Mouse (Mus musculus) C2C12 (cell line): ENCODE data around the gene Wwox. TPM values are rescaled to one million over a fixed set of nuclear protein-coding genes. Genes with fewer than 3 reads are reported as not detected.

ENCODE experiments used
- H3K27me3 ChIP-seq: one replicate; pipeline ENCODE4 v1.6.1; 2011; ENCODE audit not compliant: control insufficient read depth, insufficient read depth, insufficient read length
- H3K36me3 ChIP-seq: one replicate; pipeline ENCODE4 v1.6.1; 2011; ENCODE audit not compliant: control insufficient read depth, insufficient read depth
- H3K4me3 ChIP-seq: one replicate; pipeline ENCODE4 v1.5.1; 2011; ENCODE audit warnings: mild to moderate bottlenecking, control low read depth; ENCODE audit not compliant: poor library complexity, insufficient read depth, severe bottlenecking
- H3K79me2 ChIP-seq: one replicate; pipeline ENCODE4 v1.6.1; 2011; ENCODE audit not compliant: control insufficient read depth, insufficient read depth
- H3K79me3 ChIP-seq: one replicate; pipeline ENCODE4 v1.6.1; 2011; ENCODE audit warnings: low read depth, control low read depth
- H3ac ChIP-seq: one replicate; pipeline ENCODE3; 2011; ENCODE audit warnings: low read depth; ENCODE audit not compliant: control insufficient read depth, insufficient read length
- CEBPB ChIP-seq: IDR thresholded peaks from one replicate; pipeline ENCODE4 v1.6.1; 2011; ENCODE audit warnings: low read depth, mild to moderate bottlenecking, control low read depth, moderate library complexity
- CTCF ChIP-seq: IDR thresholded peaks from one replicate; pipeline ENCODE4 v1.5.1; 2011; ENCODE audit not compliant: control insufficient read depth, insufficient read depth, insufficient read length
- FOSL1 ChIP-seq: IDR thresholded peaks from one replicate; pipeline ENCODE4 v1.8.0; 2011; ENCODE audit warnings: mild to moderate bottlenecking, low read length; ENCODE audit not compliant: poor library complexity, insufficient read depth, severe bottlenecking
- MAX ChIP-seq: IDR thresholded peaks from one replicate; pipeline ENCODE4 v1.6.1; 2011; ENCODE audit warnings: mild to moderate bottlenecking, control low read depth
- MYOD1 ChIP-seq: IDR thresholded peaks from one replicate; pipeline ENCODE4 v1.6.1; 2011; ENCODE audit warnings: low read depth; ENCODE audit not compliant: control insufficient read depth, insufficient read length
- MYOG ChIP-seq: IDR thresholded peaks from one replicate; pipeline ENCODE4 v1.6.1; 2011; ENCODE audit not compliant: control insufficient read depth, insufficient read length; ENCODE audit errors: extremely low read depth
- USF1 ChIP-seq: IDR thresholded peaks from one replicate; pipeline ENCODE4 v1.6.1; 2011; ENCODE audit warnings: low read depth, mild to moderate bottlenecking, control low read depth, moderate library complexity
- polyA plus RNA-seq: library from polyadenylated mRNA; unstranded; fragments of >200 nt; fragmentation: generic; extraction: Trizol; gene quantifications from one replicate; pipeline ENCODE4 v1.2.1, GENCODE M21; 2012; ENCODE audit warnings: missing spikeins

Wwox gene
- polyA plus RNA-seq, 1 experiment: 3.7 TPM

DNA sequence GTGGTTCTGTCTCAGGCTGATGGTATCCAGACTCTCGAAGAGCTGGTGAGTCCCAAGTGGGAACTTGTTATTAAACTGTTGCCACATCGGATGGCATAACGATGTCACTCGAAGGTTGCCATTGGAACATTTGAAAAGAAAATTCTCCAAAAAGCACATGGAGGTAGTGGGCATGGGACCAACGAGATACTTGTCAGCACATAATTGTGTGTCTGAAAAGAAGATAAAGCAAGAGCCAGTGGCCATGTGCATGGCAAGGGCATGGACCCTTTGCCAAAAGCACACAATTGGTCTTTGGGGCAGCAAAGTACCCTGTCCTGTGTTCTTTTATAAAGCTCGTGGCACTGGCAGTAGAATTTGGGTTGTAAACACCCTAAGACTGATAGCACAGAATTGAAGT, 909.2 kb downstream of the Wwox start:
- no peak for TF ChIP-seq CEBPB
- no peak for TF ChIP-seq USF1
- no peak for TF ChIP-seq MYOD1
- TF ChIP-seq CTCF: no peak
- no peak for TF ChIP-seq MAX
- Histone ChIP-seq H3K36me3 (no peaks in the 10 kb centered on the region), H3K4me3 (no peak overlapping the region), H3ac (no peak overlapping the region), H3K27me3 (no peaks in the 10 kb centered on the region), H3K79me3 (no peaks in the 10 kb centered on the region), H3K79me2 (no peaks in the 10 kb centered on the region)

DNA sequence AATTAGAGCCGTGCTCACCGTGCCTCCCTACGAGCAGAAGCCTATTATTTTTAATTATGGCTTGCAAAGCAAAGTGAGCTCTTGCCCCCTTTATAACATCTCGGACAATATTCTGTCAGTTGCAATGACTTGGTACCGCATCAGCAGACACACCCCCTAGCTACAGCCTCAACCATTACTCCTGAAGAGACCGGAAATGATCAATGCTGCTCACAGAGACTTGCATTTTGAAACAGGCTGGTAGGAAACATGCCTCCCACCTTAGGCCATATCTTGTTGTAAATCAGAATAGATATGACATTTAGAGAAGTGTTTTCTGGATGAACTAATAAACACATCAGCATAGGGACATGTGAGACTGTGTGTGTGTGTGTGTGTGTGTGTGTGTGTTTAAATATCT, 911.3 kb downstream of the Wwox start:
- no peak overlapping the region for H3K4me3 ChIP-seq
- no peak overlapping the region for H3ac ChIP-seq
- no peaks in the 10 kb centered on the region for H3K79me3 ChIP-seq
- no peaks in the 10 kb centered on the region for H3K79me2 ChIP-seq
- TF ChIP-seq MAX: no peak
- TF ChIP-seq MYOD1: no peak
- no peak for TF ChIP-seq USF1
- TF ChIP-seq MYOG: no peak
- TF ChIP-seq CTCF: no peak
- no peak for TF ChIP-seq FOSL1
- no peak for TF ChIP-seq CEBPB
- no peaks in the 10 kb centered on the region for H3K27me3 ChIP-seq
- no peaks in the 10 kb centered on the region for H3K36me3 ChIP-seq

DNA sequence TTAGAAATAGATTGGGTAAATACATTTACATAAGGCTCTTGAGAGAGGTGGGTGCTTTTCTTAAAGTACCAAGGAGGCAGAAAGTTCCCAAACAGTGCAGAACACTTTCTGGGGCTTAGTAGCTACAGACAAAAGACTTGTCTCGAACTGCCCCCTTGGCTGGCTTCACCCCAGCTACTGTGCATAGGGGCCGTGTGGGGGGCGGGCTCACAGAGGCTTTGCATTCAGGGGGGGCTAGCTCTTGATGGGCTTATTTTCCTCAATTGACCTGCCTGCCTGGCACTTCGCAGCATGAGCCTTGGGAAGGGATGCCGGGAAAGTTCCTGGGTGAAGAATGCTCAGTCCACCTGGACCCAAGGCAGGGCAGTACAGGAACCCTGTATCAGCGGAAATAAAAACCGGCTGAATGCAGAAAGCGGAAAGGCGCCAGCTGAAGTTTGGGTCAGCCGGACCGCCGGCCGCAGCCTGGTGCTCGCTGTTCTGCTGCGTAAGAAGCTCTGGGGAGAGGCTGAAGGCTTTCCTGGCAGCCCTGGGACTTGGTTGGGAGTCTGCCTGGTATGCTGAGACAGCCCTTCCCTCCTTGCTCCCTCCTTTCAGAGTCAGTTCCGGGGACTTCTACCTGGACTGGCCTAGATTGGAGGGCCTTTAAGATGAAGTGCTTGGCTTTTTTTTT, 918.3 kb downstream of the Wwox start:
- Histone ChIP-seq H3K36me3 (no peaks in the 10 kb centered on the region), H3ac (no peak overlapping the region), H3K79me2 (no peaks in the 10 kb centered on the region), H3K4me3 (no peak overlapping the region), H3K79me3 (no peaks in the 10 kb centered on the region), H3K27me3 (no peaks in the 10 kb centered on the region)
- TF ChIP-seq MYOG: no peak
- no peak for TF ChIP-seq FOSL1
- TF ChIP-seq MAX: no peak
- TF ChIP-seq USF1: no peak
- no peak for TF ChIP-seq CEBPB
- no peak for TF ChIP-seq MYOD1
- TF ChIP-seq CTCF: no peak

DNA sequence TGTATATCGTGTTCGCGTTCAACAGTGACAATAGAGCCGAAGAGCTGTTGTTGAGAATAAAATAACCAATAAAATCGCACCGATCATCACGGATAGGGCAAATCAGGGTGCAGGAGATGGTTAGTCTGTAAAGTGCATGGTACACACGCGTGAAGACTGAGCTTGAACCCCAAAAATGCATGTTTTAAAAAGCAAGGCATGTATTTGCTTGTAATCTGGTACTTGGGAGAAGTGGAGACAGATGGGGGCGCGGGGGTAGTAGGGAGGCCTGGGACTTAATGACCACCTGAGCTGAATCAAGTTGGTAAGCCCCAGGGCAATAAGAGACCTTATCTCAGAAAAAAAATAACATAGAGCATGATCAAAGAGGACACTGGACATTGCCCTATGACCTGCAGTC, 919.0 kb downstream of the Wwox start:
- Histone ChIP-seq H3ac (no peak overlapping the region), H3K4me3 (no peak overlapping the region), H3K79me3 (no peaks in the 10 kb centered on the region), H3K79me2 (no peaks in the 10 kb centered on the region), H3K27me3 (no peaks in the 10 kb centered on the region), H3K36me3 (no peaks in the 10 kb centered on the region)
- TF ChIP-seq CEBPB: no peak
- TF ChIP-seq FOSL1: no peak
- TF ChIP-seq USF1: no peak
- TF ChIP-seq MYOD1: no peak
- TF ChIP-seq MYOG: no peak
- TF ChIP-seq MAX: no peak
- no peak for TF ChIP-seq CTCF

DNA sequence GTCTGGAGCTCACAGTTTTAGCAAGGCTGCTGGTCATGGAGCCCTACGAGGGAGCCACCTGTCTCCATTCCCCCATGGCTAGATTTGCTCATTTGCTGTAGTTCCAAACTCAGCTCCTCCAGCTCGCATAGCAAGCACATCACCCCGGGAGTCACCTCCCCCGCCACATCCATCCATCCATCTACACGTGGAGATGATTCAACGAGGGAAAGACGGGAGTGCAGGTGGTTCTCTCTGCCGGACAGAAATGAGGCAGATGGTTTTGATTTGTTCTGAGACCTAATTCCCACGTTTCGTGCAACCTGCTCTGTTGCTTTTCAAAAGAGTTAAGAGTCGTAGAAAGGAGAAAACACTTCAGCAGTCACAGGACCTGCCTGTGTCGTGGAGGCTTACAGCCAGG, 920.2 kb downstream of the Wwox start:
- TF ChIP-seq MAX: no peak
- no peak for TF ChIP-seq CEBPB
- TF ChIP-seq USF1: no peak
- TF ChIP-seq MYOD1: no peak
- H3ac ChIP-seq: no peak overlapping the region
- H3K27me3 ChIP-seq: no peaks in the 10 kb centered on the region
- no peaks in the 10 kb centered on the region for H3K79me2 ChIP-seq
- H3K36me3 ChIP-seq: no peaks in the 10 kb centered on the region
- no peak overlapping the region for H3K4me3 ChIP-seq
- no peaks in the 10 kb centered on the region for H3K79me3 ChIP-seq

DNA sequence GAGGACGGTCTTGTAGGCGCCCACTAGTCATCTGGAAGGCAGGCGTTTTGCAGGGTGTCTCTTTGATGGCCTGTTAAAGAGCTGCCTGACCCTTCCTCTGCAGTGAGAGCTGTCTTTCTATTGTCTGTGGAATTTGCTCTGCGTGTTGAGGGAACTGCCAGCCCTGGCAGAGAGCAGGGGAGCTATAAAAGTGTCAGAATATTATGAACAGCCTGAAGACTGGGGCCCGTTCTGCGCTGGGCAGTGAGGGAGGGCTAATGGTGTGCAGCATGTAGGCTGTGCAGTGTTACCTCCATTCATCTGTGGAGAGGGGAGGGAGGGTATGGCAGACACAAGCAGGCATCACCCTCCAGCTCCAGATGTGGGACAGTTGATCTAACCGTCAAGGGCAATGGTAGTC, 923.1 kb downstream of the Wwox start:
- no peak for TF ChIP-seq CEBPB
- no peak for TF ChIP-seq MYOG
- no peak for TF ChIP-seq MAX
- TF ChIP-seq CTCF: no peak
- TF ChIP-seq USF1: no peak
- TF ChIP-seq MYOD1: no peak
- TF ChIP-seq FOSL1: no peak
- Histone ChIP-seq H3K79me3 (no peaks in the 10 kb centered on the region), H3ac (no peak overlapping the region), H3K4me3 (no peak overlapping the region), H3K79me2 (no peaks in the 10 kb centered on the region), H3K27me3 (peaks cover 4% of the 10 kb centered on the region), H3K36me3 (no peaks in the 10 kb centered on the region)

DNA sequence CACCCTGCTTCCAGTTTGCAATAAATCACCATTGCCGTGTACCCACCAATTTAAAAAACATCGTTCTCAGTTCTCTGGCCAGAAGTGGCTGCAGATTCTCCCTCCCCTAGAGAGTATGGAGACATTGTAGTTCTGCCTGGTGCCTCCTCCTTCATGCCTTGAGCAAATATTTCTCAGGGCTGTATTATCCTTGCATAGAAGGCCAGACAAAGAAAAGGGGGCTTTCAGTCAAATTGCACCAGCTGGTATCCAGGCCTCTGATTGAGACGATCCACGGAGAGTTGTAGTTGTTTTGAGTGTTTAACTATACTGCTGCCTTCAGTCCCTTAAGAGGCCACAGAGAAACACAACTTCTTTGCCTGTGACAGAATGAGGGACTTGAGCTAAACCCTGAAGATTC, 935.5 kb downstream of the Wwox start:
- Histone ChIP-seq H3K79me2 (no peaks in the 10 kb centered on the region), H3ac (no peak overlapping the region), H3K36me3 (no peaks in the 10 kb centered on the region), H3K79me3 (no peaks in the 10 kb centered on the region), H3K27me3 (no peaks in the 10 kb centered on the region), H3K4me3 (no peak overlapping the region)
- TF ChIP-seq CEBPB (no peak), MYOD1 (no peak)
